In genomic region chr11:11942320-11943217, GRCm38 (mm10) we compare ENCODE assay signal across 11 mouse cellular contexts. TPM values are rescaled to one million over a fixed set of nuclear protein-coding genes. Genes with fewer than 3 reads are reported as not detected.
DNase-seq lines count a peak whose midpoint lies in the region; ATAC-seq and TF ChIP-seq lines count a peak whose summit lies in the region.
"Had no signal": no experiment of that assay in that cellular context is flagged by ENCODE, and none has a peak within 500 bp of the region (broad histone marks: within the 10 kb centered on the region; RNA-seq: fewer than 3 reads in every experiment).

No protein-coding gene starts in this region.

- intact Hi-C loops in gastrocnemius, adult 2 months (cut with DNase I): no loop called here

- no peak overlapping the region for H3K4me3 ChIP-seq in gastrocnemius, adult 2 months
- no peak overlapping the region for H3K4me3 ChIP-seq in lung, embryonic 15.5 days
- no peak overlapping the region for H3K4me3 ChIP-seq in kidney, adult 2 months (ENCODE audit: insufficient read depth, low read depth, low read length)
- H3K4me3 ChIP-seq in stomach, postnatal 0 days (ENCODE audit: low read depth, low read length): no peak overlapping the region
- H3K4me3 ChIP-seq: liver, embryonic 13.5 days had no signal

- WGBS in lung, embryonic 15.5 days: 61% methylated on average over 6 of the region's 6 CpGs
- WGBS in kidney, adult 2 months: 65% methylated on average over 6 of the region's 6 CpGs
- 63% methylated on average over 6 of the region's 6 CpGs for WGBS in stomach, postnatal 0 days

- H3K27me3 ChIP-seq in lung, embryonic 15.5 days: no peaks in the 10 kb centered on the region
- no peaks in the 10 kb centered on the region for H3K27me3 ChIP-seq in kidney, adult 2 months (replicated peaks; ENCODE audit: control insufficient read depth, insufficient read depth, low read length)
- H3K27me3 ChIP-seq in stomach, postnatal 0 days (ENCODE audit: control insufficient read depth, insufficient read depth, low read length): no peaks in the 10 kb centered on the region
- H3K27me3 ChIP-seq: liver, embryonic 13.5 days had no signal

- DNase-seq in gastrocnemius, adult 2 months: no peak
- DNase-seq in gastrocnemius, postnatal 10 days: no peak
- DNase-seq in lung, postnatal 36 days: no peak
- peak; percentile 72 for DNase-seq in kidney, adult 2 months
- peak; percentile 50 for DNase-seq in stomach, postnatal 0 days (ENCODE audit: low spot score)
- DNase-seq: adrenal gland, postnatal 14 days; cerebellum, postnatal 10 days; liver, embryonic 13.5 days had no signal

- H3K36me3 ChIP-seq in lung, embryonic 15.5 days: peaks cover 57% of the 10 kb centered on the region
- H3K36me3 ChIP-seq in kidney, adult 2 months (ENCODE audit: control insufficient read depth, insufficient read depth, low read length): no peaks in the 10 kb centered on the region
- H3K36me3 ChIP-seq in stomach, postnatal 0 days (ENCODE audit: control insufficient read depth, insufficient read depth, low read length): 0 out of 2 replicates have a peak, but pooled peaks cover 2% of the 10 kb centered on the region

- H3K4me2 ChIP-seq in lung, embryonic 15.5 days: no peak overlapping the region
- H3K4me2 ChIP-seq in stomach, postnatal 0 days (replicated peaks; ENCODE audit: low read depth): no peak overlapping the region
- H3K4me2 ChIP-seq: liver, embryonic 13.5 days had no signal

- H3K27ac ChIP-seq in gastrocnemius, adult 2 months: peak overlapping the region; percentile 56; the same call in 1 of the 2 replicates
- peak overlapping the region; percentile 61 for H3K27ac ChIP-seq in lung, embryonic 15.5 days
- H3K27ac ChIP-seq in kidney, adult 2 months (ENCODE audit: insufficient read depth, low read depth, low read length): no peak overlapping the region
- H3K27ac ChIP-seq in stomach, postnatal 0 days (replicated peaks): no peak overlapping the region
- H3K27ac ChIP-seq: liver, embryonic 13.5 days had no signal

- no peak overlapping the region for H3K9ac ChIP-seq in lung, embryonic 15.5 days
- H3K9ac ChIP-seq in stomach, postnatal 0 days (ENCODE audit: low read length): no peak overlapping the region
- H3K9ac ChIP-seq: liver, embryonic 13.5 days had no signal

- no peaks in the 10 kb centered on the region for H3K9me3 ChIP-seq in lung, embryonic 15.5 days
- H3K9me3 ChIP-seq in stomach, postnatal 0 days (ENCODE audit: control insufficient read depth, low read length): no peaks in the 10 kb centered on the region
- H3K9me3 ChIP-seq: liver, embryonic 13.5 days had no signal

- no peak for TF ChIP-seq POLR2A in kidney, adult 2 months (IDR thresholded peaks at IDR 0.05; ENCODE audit: low read depth, low read length)

- TF ChIP-seq EP300 in stomach, postnatal 0 days (optimal IDR thresholded peaks at IDR 0.05): no peak

- ATAC-seq in lung, embryonic 15.5 days (ENCODE audit: borderline replicate concordance, extremely low read depth, low FRiP score, low TSS enrichment): no peak
- ATAC-seq in stomach, postnatal 0 days (ENCODE audit: low FRiP score, low TSS enrichment): peak; percentile 88
- ATAC-seq in monocyte, adult 5-6 weeks (replicated peaks; ENCODE audit: insufficient number of reproducible peaks, low FRiP score, low TSS enrichment, poor library complexity, severe bottlenecking): no peak
- ATAC-seq in CD4-positive, CD25-positive, alpha-beta regulatory T cell, adult 4 months: no peak

- H3K4me1 ChIP-seq in lung, embryonic 15.5 days: peaks cover 7% of the 10 kb centered on the region
- H3K4me1 ChIP-seq in kidney, adult 2 months (ENCODE audit: control insufficient read depth, insufficient read depth, low read length): peaks cover 5% of the 10 kb centered on the region; the same call in 1 of the 2 replicates
- H3K4me1 ChIP-seq in stomach, postnatal 0 days (replicated peaks; ENCODE audit: control insufficient read depth, insufficient read depth): no peaks in the 10 kb centered on the region; the same call in 1 of the 2 replicates

- TF ChIP-seq CTCF in gastrocnemius, adult 2 months (IDR thresholded peaks at IDR 0.05): no peak
- no peak for TF ChIP-seq CTCF in kidney, adult 2 months (conservative IDR thresholded peaks at IDR 0.05; ENCODE audit: insufficient read depth, insufficient read length, low read depth, low read length)
- TF ChIP-seq CTCF in stomach, postnatal 0 days (IDR thresholded peaks at IDR 0.05; ENCODE audit: low read depth): no peak

RNA-seq across cellular contexts. Expression of gene Ddc, which starts 44.6 kb away (rescaled TPM):
- under 1 TPM; 0.61 to 0.81 TPM for total RNA-seq in gastrocnemius, adult 2 months (2021)
- total RNA-seq in gastrocnemius, postnatal 10 days (2021): 10 to 100 TPM; 38.1 to 45.7 TPM
- polyA plus RNA-seq in lung, embryonic 15.5 days (2015; fragmentation: Nextera tagmentation; extraction: Ambion mirVana): 15.4 and 16.4 TPM in 2 replicates
- polyA plus RNA-seq in kidney, adult 2 months (2012; rRNA removed): 96.2 and 103 TPM in 2 replicates
- 24.0 and 24.1 TPM in 2 replicates for polyA plus RNA-seq in stomach, postnatal 0 days (2015; fragmentation: Nextera tagmentation; extraction: Ambion mirVana)
- not detected in 3 replicates for total RNA-seq in monocyte, adult 5-6 weeks (2017)
- 1 to 10 TPM; 5.1 to 5.2 TPM for polyA plus RNA-seq in CD4-positive, CD25-positive, alpha-beta regulatory T cell, adult 4 months (2017; shearing (Covaris generic))

Comparison
In these comparisons a context has a peak if more than half of its experiments do, and no peak if none do; other contexts are left out.
1. DNase-seq: peak in kidney, adult 2 months (single experiment) and stomach, postnatal 0 days (single experiment); none in gastrocnemius, adult 2 months (single experiment), gastrocnemius, postnatal 10 days (single experiment) and lung, postnatal 36 days (single experiment).
2. H3K27ac ChIP-seq: peak in gastrocnemius, adult 2 months (single experiment) and lung, embryonic 15.5 days (single experiment); none in kidney, adult 2 months (single experiment) and stomach, postnatal 0 days (single experiment).